Mouse (Mus musculus): ENCODE measurements at regions not wholly inside any gene's neighbourhood (a gene's known extent, or its start where the extent isn't known, plus 50 kb on each side); places are given as distances from the start of the nearest gene placed in this dataset.

DNA sequence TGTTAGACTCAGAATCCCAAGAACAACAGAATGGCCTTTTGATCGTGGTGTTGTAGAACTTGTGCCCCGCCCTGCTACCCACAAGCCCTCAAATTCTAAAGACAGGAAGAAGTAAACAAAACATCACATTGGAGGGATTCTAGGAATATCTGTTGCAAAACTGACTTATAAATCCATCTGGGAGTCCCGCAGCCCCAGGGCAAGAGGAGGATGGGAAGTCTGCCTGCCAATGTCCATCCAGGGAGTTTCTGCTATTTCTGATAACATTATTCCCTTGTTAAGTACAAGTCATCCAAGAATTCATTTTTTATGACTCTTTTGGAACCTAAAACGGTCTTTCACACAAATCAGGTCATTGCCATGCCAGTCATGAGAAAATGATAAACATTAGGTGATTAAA is 164.5 kb upstream of the Tbx18 start:
- no peak for TF ChIP-seq CTCF (IDR thresholded peaks at IDR 0.05; ENCODE audit: control insufficient read depth, insufficient read depth, insufficient read length)
- no peak for TF ChIP-seq USF1 (IDR thresholded peaks at IDR 0.05; ENCODE audit: low read depth)
- TF ChIP-seq MAX (IDR thresholded peaks at IDR 0.05) = no peak
- no peak for TF ChIP-seq MYOD1 (IDR thresholded peaks at IDR 0.05; ENCODE audit: control insufficient read depth, insufficient read length, low read depth)

Measured in C2C12 (cell line).